Mouse (Mus musculus): ENCODE results near the gene Polr2b. TPM values are rescaled to one million over a fixed set of nuclear protein-coding genes. Genes with fewer than 3 reads are reported as not detected.

Polr2b gene
- polyA plus RNA-seq, 1 experiment from 2014 or later: 40.0 TPM

- H3K27ac ChIP-seq (replicated peaks in 1 of 2; ENCODE audit: control insufficient read depth in 1 of 2, insufficient read depth in 1 of 2, low read depth in 2 of 2, low read length in 2 of 2): no peak overlapping the region
- whole genome bisulfite sequencing: 65% methylated on average over 6 of the region's 6 CpGs
- H3K36me3 ChIP-seq (ENCODE audit: control insufficient read depth, insufficient read depth, low read length): no peaks in the 10 kb centered on the region
- no peaks in the 10 kb centered on the region for H3K27me3 ChIP-seq (ENCODE audit: control insufficient read depth, insufficient read depth, low read length)
- no peak overlapping the region for H3K4me3 ChIP-seq (ENCODE audit: control insufficient read depth in 1 of 2, insufficient read depth in 1 of 2, low read depth in 1 of 2, low read length in 2 of 2)
- H3K9ac ChIP-seq (ENCODE audit: low read length): no peak overlapping the region
- H3K4me2 ChIP-seq (ENCODE audit: low read length): no peak overlapping the region
- no peak for ATAC-seq (ENCODE audit: insufficient number of reproducible peaks, insufficient read depth, low FRiP score, low read depth)
- peaks cover 8 to 9% of the 10 kb centered on the region in 2 experiments; a peak in 3 of 4 replicates for H3K4me1 ChIP-seq (ENCODE audit: control insufficient read depth in 2 of 2, insufficient read depth in 2 of 2, low read length in 2 of 2)
- H3K9me3 ChIP-seq (ENCODE audit: control insufficient read depth, low read length): no peaks in the 10 kb centered on the region
Observed at GRCm38 (mm10) chr5:77372778-77373177, 62.8 kb downstream of the Polr2b start.

- 14% methylated on average over 3 of the region's 3 CpGs for WGBS
- Histone ChIP-seq H3K4me3 (ENCODE audit: control insufficient read depth in 1 of 2, insufficient read depth in 1 of 2, low read depth in 1 of 2, low read length in 2 of 2) (no peak overlapping the region), H3K4me1 (ENCODE audit: control insufficient read depth in 2 of 2, insufficient read depth in 2 of 2, low read length in 2 of 2) (peaks cover 6 to 8% of the 10 kb centered on the region in 2 experiments; a peak in 3 of 4 replicates), H3K27me3 (ENCODE audit: control insufficient read depth, insufficient read depth, low read length) (no peaks in the 10 kb centered on the region), H3K36me3 (ENCODE audit: control insufficient read depth, insufficient read depth, low read length) (no peaks in the 10 kb centered on the region), H3K9me3 (ENCODE audit: control insufficient read depth, low read length) (no peaks in the 10 kb centered on the region), H3K4me2 (ENCODE audit: low read length) (no peak overlapping the region), H3K27ac (replicated peaks in 1 of 2; ENCODE audit: control insufficient read depth in 1 of 2, insufficient read depth in 1 of 2, low read depth in 2 of 2, low read length in 2 of 2) (peak overlapping the region; percentile 45 to 61; a peak in 2 of 4 replicates), H3K9ac (ENCODE audit: low read length) (no peak overlapping the region)
- peak; percentile 47; the same call in 1 of the 2 replicates for ATAC-seq (ENCODE audit: insufficient number of reproducible peaks, insufficient read depth, low FRiP score, low read depth)
Observed at GRCm38 (mm10) chr5:77374945-77375344, 65.0 kb downstream of the Polr2b start.

- H3K36me3 ChIP-seq (ENCODE audit: control insufficient read depth, insufficient read depth, low read length): no peaks in the 10 kb centered on the region
- no peaks in the 10 kb centered on the region for H3K27me3 ChIP-seq (ENCODE audit: control insufficient read depth, insufficient read depth, low read length)
- H3K27ac ChIP-seq (replicated peaks in 1 of 2; ENCODE audit: control insufficient read depth in 1 of 2, insufficient read depth in 1 of 2, low read depth in 2 of 2, low read length in 2 of 2): no peak overlapping the region
- H3K4me3 ChIP-seq (ENCODE audit: control insufficient read depth in 1 of 2, insufficient read depth in 1 of 2, low read depth in 1 of 2, low read length in 2 of 2): no peak overlapping the region
- H3K9ac ChIP-seq (ENCODE audit: low read length): no peak overlapping the region
- no peak overlapping the region for H3K4me2 ChIP-seq (ENCODE audit: low read length)
- no peaks in the 10 kb centered on the region for H3K9me3 ChIP-seq (ENCODE audit: control insufficient read depth, low read length)
- 67% methylated on average over 4 of the region's 4 CpGs for WGBS
- peaks cover 6 to 8% of the 10 kb centered on the region in 2 experiments; a peak in 3 of 4 replicates for H3K4me1 ChIP-seq (ENCODE audit: control insufficient read depth in 2 of 2, insufficient read depth in 2 of 2, low read length in 2 of 2)
- ATAC-seq (ENCODE audit: insufficient number of reproducible peaks, insufficient read depth, low FRiP score, low read depth): no peak
Observed at GRCm38 (mm10) chr5:77375546-77375945, 65.6 kb downstream of the Polr2b start.

GRCm38 (mm10) chr5:77378027-77378426 lies 68.1 kb downstream of the Polr2b start:
- H3K9me3 ChIP-seq (ENCODE audit: control insufficient read depth, low read length): no peaks in the 10 kb centered on the region
- no peak overlapping the region for H3K9ac ChIP-seq (ENCODE audit: low read length)
- H3K4me2 ChIP-seq (ENCODE audit: low read length): no peak overlapping the region
- no peak for ATAC-seq (ENCODE audit: insufficient number of reproducible peaks, insufficient read depth, low FRiP score, low read depth)
- no peak overlapping the region for H3K27ac ChIP-seq (replicated peaks in 1 of 2; ENCODE audit: control insufficient read depth in 1 of 2, insufficient read depth in 1 of 2, low read depth in 2 of 2, low read length in 2 of 2)
- H3K27me3 ChIP-seq (ENCODE audit: control insufficient read depth, insufficient read depth, low read length): no peaks in the 10 kb centered on the region
- H3K4me3 ChIP-seq (ENCODE audit: control insufficient read depth in 1 of 2, insufficient read depth in 1 of 2, low read depth in 1 of 2, low read length in 2 of 2): no peak overlapping the region
- peaks cover 2 to 6% of the 10 kb centered on the region in 2 experiments; a peak in 3 of 4 replicates for H3K4me1 ChIP-seq (ENCODE audit: control insufficient read depth in 2 of 2, insufficient read depth in 2 of 2, low read length in 2 of 2)
- 90% methylated on average over 3 of the region's 3 CpGs for WGBS
- no peaks in the 10 kb centered on the region for H3K36me3 ChIP-seq (ENCODE audit: control insufficient read depth, insufficient read depth, low read length)

GRCm38 (mm10) chr5:77379434-77380135 lies 69.6 kb downstream of the Polr2b start:
- ATAC-seq (ENCODE audit: insufficient number of reproducible peaks, insufficient read depth, low FRiP score, low read depth): no peak
- no peaks in the 10 kb centered on the region for H3K27me3 ChIP-seq (ENCODE audit: control insufficient read depth, insufficient read depth, low read length)
- no peak overlapping the region for H3K27ac ChIP-seq (replicated peaks in 1 of 2; ENCODE audit: control insufficient read depth in 1 of 2, insufficient read depth in 1 of 2, low read depth in 2 of 2, low read length in 2 of 2)
- whole genome bisulfite sequencing: 73% methylated on average over 14 of the region's 14 CpGs
- H3K4me3 ChIP-seq (ENCODE audit: control insufficient read depth in 1 of 2, insufficient read depth in 1 of 2, low read depth in 1 of 2, low read length in 2 of 2): no peak overlapping the region
- H3K36me3 ChIP-seq (ENCODE audit: control insufficient read depth, insufficient read depth, low read length): no peaks in the 10 kb centered on the region
- H3K4me1 ChIP-seq (ENCODE audit: control insufficient read depth in 2 of 2, insufficient read depth in 2 of 2, low read length in 2 of 2): peaks cover 4 to 11% of the 10 kb centered on the region in 2 experiments
- H3K4me2 ChIP-seq (ENCODE audit: low read length): no peak overlapping the region
- H3K9ac ChIP-seq (ENCODE audit: low read length): no peak overlapping the region
- no peaks in the 10 kb centered on the region for H3K9me3 ChIP-seq (ENCODE audit: control insufficient read depth, low read length)

GRCm38 (mm10) chr5:77380321-77380901 lies 70.5 kb downstream of the Polr2b start:
- H3K27me3 ChIP-seq (ENCODE audit: control insufficient read depth, insufficient read depth, low read length): no peaks in the 10 kb centered on the region
- ATAC-seq (ENCODE audit: insufficient number of reproducible peaks, insufficient read depth, low FRiP score, low read depth): no peak
- H3K36me3 ChIP-seq (ENCODE audit: control insufficient read depth, insufficient read depth, low read length): no peaks in the 10 kb centered on the region
- no peak overlapping the region for H3K4me2 ChIP-seq (ENCODE audit: low read length)
- H3K4me3 ChIP-seq (ENCODE audit: control insufficient read depth in 1 of 2, insufficient read depth in 1 of 2, low read depth in 1 of 2, low read length in 2 of 2): no peak overlapping the region
- H3K9me3 ChIP-seq (ENCODE audit: control insufficient read depth, low read length): no peaks in the 10 kb centered on the region
- H3K27ac ChIP-seq (replicated peaks in 1 of 2; ENCODE audit: control insufficient read depth in 1 of 2, insufficient read depth in 1 of 2, low read depth in 2 of 2, low read length in 2 of 2): no peak overlapping the region
- 81% methylated on average over 17 of the region's 17 CpGs for WGBS
- H3K9ac ChIP-seq (ENCODE audit: low read length): no peak overlapping the region
- H3K4me1 ChIP-seq (ENCODE audit: control insufficient read depth in 2 of 2, insufficient read depth in 2 of 2, low read length in 2 of 2): peaks cover 4 to 7% of the 10 kb centered on the region in 2 experiments

GRCm38 (mm10) chr5:77381283-77381682 lies 71.3 kb downstream of the Polr2b start:
- Histone ChIP-seq H3K27ac (replicated peaks in 1 of 2; ENCODE audit: control insufficient read depth in 1 of 2, insufficient read depth in 1 of 2, low read depth in 2 of 2, low read length in 2 of 2) (no peak overlapping the region), H3K4me1 (ENCODE audit: control insufficient read depth in 2 of 2, insufficient read depth in 2 of 2, low read length in 2 of 2) (peaks cover 4 to 10% of the 10 kb centered on the region in 2 experiments), H3K36me3 (ENCODE audit: control insufficient read depth, insufficient read depth, low read length) (no peaks in the 10 kb centered on the region), H3K9me3 (ENCODE audit: control insufficient read depth, low read length) (no peaks in the 10 kb centered on the region), H3K4me2 (ENCODE audit: low read length) (no peak overlapping the region), H3K27me3 (ENCODE audit: control insufficient read depth, insufficient read depth, low read length) (no peaks in the 10 kb centered on the region), H3K9ac (ENCODE audit: low read length) (no peak overlapping the region), H3K4me3 (ENCODE audit: control insufficient read depth in 1 of 2, insufficient read depth in 1 of 2, low read depth in 1 of 2, low read length in 2 of 2) (no peak overlapping the region)
- WGBS: 88% methylated on average over 7 of the region's 7 CpGs
- ATAC-seq (ENCODE audit: insufficient number of reproducible peaks, insufficient read depth, low FRiP score, low read depth): no peak
